Mouse (Mus musculus): ENCODE results near the gene Atxn7l1. TPM values are rescaled to one million over a fixed set of nuclear protein-coding genes. Genes with fewer than 3 reads are reported as not detected.

Gene Atxn7l1
- polyA plus RNA-seq, 1 experiment from 2014 or later = 12.7 TPM

DNA sequence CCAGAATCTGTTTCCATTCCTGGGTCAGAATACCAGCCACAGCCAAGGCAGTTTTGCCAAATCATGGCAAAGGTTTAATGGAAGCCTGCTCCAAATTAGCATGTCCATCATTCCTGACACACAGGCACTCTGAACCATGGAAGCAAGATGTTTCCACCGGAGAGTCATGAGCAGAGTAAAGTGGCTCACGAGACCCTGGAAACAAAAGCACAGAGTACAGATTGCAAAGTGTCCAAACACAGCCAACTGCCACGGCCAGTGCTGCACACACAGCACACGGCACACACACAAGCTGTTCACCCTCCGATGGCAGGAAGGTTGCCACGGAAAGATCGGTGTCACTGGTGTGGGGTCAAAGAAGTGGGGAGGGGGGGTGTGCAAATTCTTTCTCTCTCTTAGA, 18.8 kb upstream of the Atxn7l1 start:
- Histone ChIP-seq H3K9me3 (replicated peaks) (no peaks in the 10 kb centered on the region), H3K4me1 (no peaks in the 10 kb centered on the region), H3K4me3 (replicated peaks) (no peak overlapping the region), H3K27ac (no peak overlapping the region), H3K4me2 (no peak overlapping the region), H3K9ac (no peak overlapping the region), H3K27me3 (no peaks in the 10 kb centered on the region), H3K36me3 (no peaks in the 10 kb centered on the region)
- 69% methylated on average over 7 of the region's 7 CpGs for WGBS
- no peak for ATAC-seq (replicated peaks; ENCODE audit: low FRiP score)

DNA sequence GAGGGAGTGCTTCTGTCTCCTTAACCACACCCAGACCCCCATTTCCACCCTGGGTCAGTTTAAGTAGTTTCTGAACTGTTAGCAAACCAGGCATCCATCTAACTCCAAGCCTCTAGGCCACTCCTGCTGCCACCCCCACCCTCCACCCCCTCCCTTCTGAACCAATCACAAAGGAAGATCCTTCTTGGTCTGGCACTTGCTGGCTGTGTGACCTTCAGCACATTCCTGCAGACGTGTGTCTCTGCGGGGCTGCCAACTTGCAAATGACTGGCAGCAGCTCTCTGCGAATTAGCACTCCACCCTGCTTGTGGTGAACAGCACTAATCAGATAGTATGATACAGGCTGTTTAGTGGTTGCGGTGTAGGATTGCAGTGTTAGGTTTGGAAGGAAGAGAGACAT, 18.1 kb upstream of the Atxn7l1 start:
- no peak; the same call in 1 of the 2 replicates for ATAC-seq (replicated peaks; ENCODE audit: low FRiP score)
- H3K9me3 ChIP-seq (replicated peaks) = no peaks in the 10 kb centered on the region
- H3K27me3 ChIP-seq = no peaks in the 10 kb centered on the region
- H3K4me3 ChIP-seq (replicated peaks) = no peak overlapping the region
- no peaks in the 10 kb centered on the region for H3K4me1 ChIP-seq
- H3K9ac ChIP-seq = no peak overlapping the region
- no peak overlapping the region for H3K27ac ChIP-seq
- no peaks in the 10 kb centered on the region for H3K36me3 ChIP-seq
- no peak overlapping the region for H3K4me2 ChIP-seq
- WGBS = 19% methylated on average over 4 of the region's 4 CpGs

DNA sequence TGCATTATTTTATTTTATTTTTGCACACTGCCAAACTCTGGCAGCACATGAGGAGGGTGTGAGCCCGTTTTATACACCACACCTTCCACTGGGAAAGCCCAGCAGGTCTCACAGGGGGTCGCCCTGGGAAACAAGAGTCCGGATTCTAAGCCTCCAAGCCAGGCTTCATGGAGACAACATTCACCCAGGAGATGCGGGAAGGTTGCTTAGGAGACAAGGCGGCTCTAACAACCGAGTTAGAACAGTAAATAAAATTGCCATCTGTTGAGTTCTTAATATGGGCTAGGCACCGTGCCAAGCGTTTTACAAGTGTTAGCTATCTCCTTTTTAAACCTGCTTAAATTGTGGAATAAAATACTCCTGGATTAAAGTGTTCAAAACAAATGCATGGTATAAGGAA, 17.1 kb upstream of the Atxn7l1 start:
- Histone ChIP-seq H3K9ac (no peak overlapping the region), H3K4me3 (replicated peaks) (no peak overlapping the region), H3K27ac (no peak overlapping the region), H3K9me3 (replicated peaks) (no peaks in the 10 kb centered on the region), H3K36me3 (no peaks in the 10 kb centered on the region), H3K4me1 (no peaks in the 10 kb centered on the region), H3K4me2 (no peak overlapping the region), H3K27me3 (no peaks in the 10 kb centered on the region)
- WGBS = 56% methylated on average over 8 of the region's 8 CpGs
- no peak for ATAC-seq (replicated peaks; ENCODE audit: low FRiP score)

DNA sequence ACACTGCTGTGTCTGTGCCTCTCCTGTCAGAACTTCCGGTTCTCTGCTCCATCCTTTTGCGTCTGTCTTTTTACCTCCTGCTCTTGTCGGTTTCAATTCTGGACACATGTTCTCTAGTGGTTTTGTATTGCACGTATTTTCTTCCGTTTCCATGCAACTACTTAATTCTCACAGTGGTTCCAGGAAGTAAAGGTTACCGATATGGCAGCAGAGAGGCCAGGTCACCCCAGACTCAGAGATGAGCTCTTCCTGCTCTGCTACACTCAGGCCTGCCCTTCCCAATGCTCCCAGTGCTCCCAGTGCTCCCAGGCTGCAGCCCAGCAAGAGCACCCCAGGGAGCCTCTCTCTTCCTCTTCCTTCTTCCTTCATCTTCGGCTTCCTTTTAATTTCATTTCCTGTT, 15.7 kb upstream of the Atxn7l1 start:
- H3K36me3 ChIP-seq = no peaks in the 10 kb centered on the region
- no peaks in the 10 kb centered on the region for H3K9me3 ChIP-seq (replicated peaks)
- no peak overlapping the region for H3K4me2 ChIP-seq
- H3K9ac ChIP-seq = no peak overlapping the region
- WGBS = 61% methylated on average over 7 of the region's 7 CpGs
- no peak for ATAC-seq (replicated peaks; ENCODE audit: low FRiP score)
- H3K27ac ChIP-seq = no peak overlapping the region
- H3K4me1 ChIP-seq = no peaks in the 10 kb centered on the region
- no peak overlapping the region for H3K4me3 ChIP-seq (replicated peaks)
- H3K27me3 ChIP-seq = no peaks in the 10 kb centered on the region

DNA sequence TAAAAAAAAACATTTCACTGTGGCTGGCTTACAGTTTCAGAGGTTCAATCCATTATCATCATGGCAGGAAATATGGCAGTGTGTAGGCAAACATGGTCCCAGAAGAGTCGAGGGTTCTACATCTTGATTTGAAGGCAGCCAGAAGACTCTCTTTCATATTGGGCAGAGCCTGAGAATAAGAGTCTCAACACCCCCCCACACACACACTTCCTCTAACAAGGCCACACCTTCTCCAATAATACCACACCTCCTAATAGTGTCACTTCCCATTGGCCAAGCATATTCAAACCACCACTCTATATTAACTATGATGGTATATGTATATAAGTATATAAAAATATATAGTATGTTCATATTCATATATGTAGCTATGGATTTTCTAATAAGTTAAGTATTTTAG, 9.6 kb upstream of the Atxn7l1 start:
- no peak for ATAC-seq (replicated peaks; ENCODE audit: low FRiP score)
- WGBS = 71% methylated on average over 1 of the region's 1 CpGs
- H3K9ac ChIP-seq = no peak overlapping the region
- no peak overlapping the region for H3K27ac ChIP-seq
- H3K27me3 ChIP-seq = no peaks in the 10 kb centered on the region
- H3K4me1 ChIP-seq = no peaks in the 10 kb centered on the region
- no peak overlapping the region for H3K4me3 ChIP-seq (replicated peaks)
- H3K9me3 ChIP-seq (replicated peaks) = no peaks in the 10 kb centered on the region
- no peaks in the 10 kb centered on the region for H3K36me3 ChIP-seq
- no peak overlapping the region for H3K4me2 ChIP-seq

DNA sequence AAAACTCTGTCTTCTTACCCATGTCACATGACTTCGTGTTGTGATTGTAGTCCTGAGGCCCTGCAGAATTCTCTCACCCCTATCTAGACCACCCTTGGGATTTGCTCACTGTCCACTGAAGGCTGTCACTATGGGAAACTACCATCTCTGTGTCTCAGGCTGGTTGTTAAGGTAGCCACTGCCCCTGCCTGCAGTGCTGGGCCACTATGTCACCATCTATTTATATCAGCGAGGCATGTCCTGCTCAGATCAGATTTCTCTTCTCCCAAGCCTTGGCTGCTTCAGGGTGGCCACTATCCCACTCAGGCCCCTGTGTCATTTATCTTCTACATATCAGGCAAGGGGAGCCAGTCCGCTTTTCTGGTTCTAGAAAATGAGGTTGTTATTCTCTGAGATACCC, 8.4 kb upstream of the Atxn7l1 start:
- Histone ChIP-seq H3K9ac (no peak overlapping the region), H3K36me3 (no peaks in the 10 kb centered on the region), H3K4me1 (no peaks in the 10 kb centered on the region), H3K9me3 (replicated peaks) (no peaks in the 10 kb centered on the region), H3K27ac (no peak overlapping the region), H3K4me2 (no peak overlapping the region), H3K27me3 (no peaks in the 10 kb centered on the region), H3K4me3 (replicated peaks) (no peak overlapping the region)
- WGBS = 44% methylated on average over 3 of the region's 3 CpGs
- 0 out of 2 replicates have a peak, but pooled peaks have one; percentile 18 for ATAC-seq (replicated peaks; ENCODE audit: low FRiP score)

GRCm38 (mm10) chr12:33144456-33144855, 3.0 kb upstream of the Atxn7l1 start:
- Histone ChIP-seq H3K27ac (no peak overlapping the region), H3K4me3 (replicated peaks) (no peak overlapping the region), H3K27me3 (peaks cover 21% of the 10 kb centered on the region), H3K4me2 (no peak overlapping the region), H3K9me3 (replicated peaks) (no peaks in the 10 kb centered on the region), H3K4me1 (peaks cover 22% of the 10 kb centered on the region), H3K9ac (no peak overlapping the region), H3K36me3 (no peaks in the 10 kb centered on the region)
- ATAC-seq (replicated peaks; ENCODE audit: low FRiP score) = no peak
- WGBS = 70% methylated on average over 8 of the region's 8 CpGs

GRCm38 (mm10) chr12:33146622-33147433, 665 bp upstream of the Atxn7l1 start:
- H3K4me2 ChIP-seq = peak overlapping the region; percentile 98
- WGBS = 5% methylated on average over 29 of the region's 29 CpGs

GRCm38 (mm10) chr12:33149544-33150190, 2.2 kb downstream of the Atxn7l1 start:
- no peak overlapping the region for H3K9ac ChIP-seq
- peaks cover 22% of the 10 kb centered on the region for H3K4me1 ChIP-seq
- WGBS = 91% methylated on average over 16 of the region's 16 CpGs
- H3K4me3 ChIP-seq (replicated peaks) = no peak overlapping the region
- no peak for ATAC-seq (replicated peaks; ENCODE audit: low FRiP score)
- no peak overlapping the region for H3K27ac ChIP-seq
- H3K36me3 ChIP-seq = no peaks in the 10 kb centered on the region
- H3K27me3 ChIP-seq = peaks cover 21% of the 10 kb centered on the region
- H3K4me2 ChIP-seq = no peak overlapping the region
- no peaks in the 10 kb centered on the region for H3K9me3 ChIP-seq (replicated peaks)

More at GRCm38 (mm10) chr12:33146622-33147433, 665 bp upstream of the Atxn7l1 start:
- Histone ChIP-seq H3K4me1 (peaks cover 22% of the 10 kb centered on the region), H3K9ac (peak overlapping the region; percentile 64), H3K9me3 (replicated peaks) (no peaks in the 10 kb centered on the region), H3K4me3 (replicated peaks) (peak overlapping the region; percentile 77), H3K36me3 (no peaks in the 10 kb centered on the region), H3K27me3 (peaks cover 21% of the 10 kb centered on the region), H3K27ac (no peak overlapping the region)
- ATAC-seq (replicated peaks; ENCODE audit: low FRiP score) = peak; percentile 73

DNA sequence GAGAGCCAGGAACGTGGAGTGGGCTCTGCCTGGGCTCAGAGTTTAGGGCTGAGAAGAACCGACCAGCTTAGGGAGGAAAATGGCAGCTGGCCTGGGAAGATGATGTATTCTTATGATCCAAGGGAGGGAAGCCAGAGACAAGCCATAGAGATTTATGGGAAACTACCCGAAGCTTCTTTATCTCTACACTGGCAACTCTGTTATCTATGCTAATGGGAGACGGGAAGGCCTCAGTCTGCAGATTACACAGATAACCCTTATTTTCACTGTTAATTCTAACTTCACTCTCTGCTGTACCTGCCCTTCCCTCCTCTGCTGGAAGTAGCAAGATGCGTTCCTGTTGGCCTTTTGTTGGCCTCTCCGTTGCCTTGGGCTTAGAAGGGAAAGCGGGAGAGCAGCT, 5.6 kb downstream of the Atxn7l1 start:
- no peak overlapping the region for H3K27ac ChIP-seq
- no peaks in the 10 kb centered on the region for H3K27me3 ChIP-seq
- H3K9ac ChIP-seq = no peak overlapping the region
- WGBS = 78% methylated on average over 7 of the region's 7 CpGs
- H3K4me1 ChIP-seq = peaks cover 20% of the 10 kb centered on the region
- H3K4me3 ChIP-seq (replicated peaks) = no peak overlapping the region
- no peak overlapping the region for H3K4me2 ChIP-seq
- H3K9me3 ChIP-seq (replicated peaks) = no peaks in the 10 kb centered on the region
- no peak for ATAC-seq (replicated peaks; ENCODE audit: low FRiP score)
- H3K36me3 ChIP-seq = no peaks in the 10 kb centered on the region; the same call in 1 of the 2 replicates

- 90% methylated on average over 3 of the region's 3 CpGs for WGBS
- Histone ChIP-seq H3K27me3 (no peaks in the 10 kb centered on the region), H3K9me3 (replicated peaks) (no peaks in the 10 kb centered on the region), H3K4me3 (replicated peaks) (no peak overlapping the region), H3K4me1 (peaks cover 15% of the 10 kb centered on the region), H3K27ac (no peak overlapping the region), H3K4me2 (no peak overlapping the region), H3K36me3 (no peaks in the 10 kb centered on the region; the same call in 1 of the 2 replicates), H3K9ac (no peak overlapping the region)
- ATAC-seq (replicated peaks; ENCODE audit: low FRiP score) = no peak
These were observed 6.4 kb downstream of the Atxn7l1 start for GRCm38 (mm10) chr12:33153850-33154249.

- Histone ChIP-seq H3K4me2 (no peak overlapping the region), H3K4me3 (replicated peaks) (no peak overlapping the region), H3K27me3 (no peaks in the 10 kb centered on the region), H3K27ac (no peak overlapping the region), H3K4me1 (peaks cover 9% of the 10 kb centered on the region; the same call in 1 of the 2 replicates), H3K9ac (no peak overlapping the region), H3K9me3 (replicated peaks) (no peaks in the 10 kb centered on the region), H3K36me3 (peaks cover 6% of the 10 kb centered on the region)
- 94% methylated on average over 3 of the region's 3 CpGs for WGBS
- ATAC-seq (replicated peaks; ENCODE audit: low FRiP score) = no peak
These were observed 7.2 kb downstream of the Atxn7l1 start for GRCm38 (mm10) chr12:33154732-33155131.

Data from kidney, embryonic 15.5 days (tissue).